Mouse (Mus musculus) testis, adult 2 months (tissue): ENCODE results near the gene Cbx6.

Experiments used
- CTCF ChIP-seq: fragments of 200-500 bp; IDR thresholded peaks from 2 replicates; pipeline ENCODE4 v1.5.1; 2012; ENCODE audit warnings: low read depth, mild to moderate bottlenecking, inconsistent platforms, low read length, moderate library complexity; ENCODE audit not compliant: control insufficient read depth, insufficient read depth, insufficient replicate concordance
- POLR2A ChIP-seq: fragments of 200-500 bp; IDR thresholded peaks from 2 replicates; pipeline ENCODE4 v1.6.1; 2012; ENCODE audit warnings: low read depth, mild to moderate bottlenecking, inconsistent platforms, low read length, moderate library complexity; ENCODE audit not compliant: control insufficient read depth

- TF ChIP-seq CTCF, result no peak
- no peak for TF ChIP-seq POLR2A
Measured at GRCm38 (mm10) chr15:79875261-79875995, 40.9 kb upstream of the Cbx6 start.
